Mouse (Mus musculus) embryo, embryonic 11.5 days (tissue): Measurements from ENCODE around the gene Myo9b.

ENCODE experiments used
- DNase-seq: peaks from one replicate; pipeline ENCODE4 v3.0.0-alpha.2; 2012; ENCODE audit warnings: low read depth, low spot score

Gene Myo9b

GRCm38 (mm10) chr8:71367529-71368176, 95.1 kb downstream of the Myo9b start:
- no peak for DNase-seq

GRCm38 (mm10) chr8:71368366-71368765, 95.9 kb downstream of the Myo9b start:
- no peak for DNase-seq

DNA sequence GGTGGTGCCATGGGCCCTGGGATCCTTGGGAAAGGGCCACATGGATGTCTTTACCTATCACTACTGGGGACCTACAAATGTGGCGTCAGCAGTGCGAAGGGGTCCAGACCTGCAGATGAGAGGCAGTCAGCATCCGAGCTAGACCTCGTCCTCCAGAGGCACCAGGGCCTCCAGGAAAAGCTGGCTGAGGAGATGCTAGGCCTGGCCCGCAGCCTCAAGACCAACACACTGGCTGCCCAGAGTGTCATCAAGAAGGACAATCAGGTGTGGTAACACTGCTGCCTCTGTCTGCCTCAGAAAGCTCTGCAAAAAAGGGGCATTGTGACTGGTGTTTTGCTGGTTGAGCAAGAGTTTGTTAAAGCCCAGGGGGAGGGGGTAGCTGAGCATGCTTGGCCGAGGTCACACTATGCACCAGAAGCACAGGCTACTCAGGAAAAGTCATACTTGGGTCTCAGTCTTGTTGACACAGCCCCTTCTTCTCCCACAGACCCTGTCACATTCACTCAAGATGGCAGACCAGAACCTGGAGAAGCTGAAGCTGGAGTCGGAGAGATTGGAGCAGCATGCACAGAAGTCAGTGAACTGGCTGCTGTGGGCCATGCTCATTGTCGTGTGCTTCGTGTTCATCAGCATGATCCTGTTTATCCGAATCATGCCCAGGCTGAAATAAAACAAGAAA, 96.7 kb downstream of the Myo9b start:
- DNase-seq: no peak

- DNase-seq: no peak
Measured at GRCm38 (mm10) chr8:71370711-71371235, 98.3 kb downstream of the Myo9b start.

DNA sequence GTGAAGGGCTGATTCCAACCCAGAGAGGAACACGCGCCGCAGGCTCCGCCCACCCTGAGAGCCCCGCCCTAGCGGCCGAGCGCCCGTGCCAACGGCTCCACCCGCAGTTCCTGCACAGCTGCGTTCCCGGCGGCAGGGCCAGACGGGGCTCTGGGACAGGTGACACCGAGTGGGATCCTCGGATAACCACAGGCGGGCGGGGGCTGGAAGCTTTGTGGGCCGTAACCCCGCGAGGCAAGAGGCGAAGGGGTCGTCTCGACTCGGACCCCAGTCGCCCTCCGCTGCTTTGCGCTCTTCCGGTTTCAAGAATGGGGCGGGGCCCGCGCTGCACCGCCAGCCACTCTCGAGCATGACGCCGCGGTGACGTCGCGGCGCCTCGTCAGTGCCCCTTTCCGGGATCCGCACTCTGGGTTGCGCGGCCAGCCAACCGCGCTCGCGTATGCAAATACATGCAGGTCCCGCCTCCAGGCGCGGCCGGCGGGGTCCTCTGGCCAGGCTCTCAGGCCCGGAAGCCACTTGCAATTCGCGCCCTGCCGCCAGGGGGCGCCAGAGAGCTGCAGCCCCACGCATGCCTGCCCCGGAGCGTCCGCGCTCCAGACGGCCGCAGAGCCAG, 98.8 kb downstream of the Myo9b start, which contains the start of gene Ocel1:
Gene Ocel1 (plus strand): TSS at position 63 of the 613 bp plus-strand sequence.
- DNase-seq: peak; percentile 98

DNA sequence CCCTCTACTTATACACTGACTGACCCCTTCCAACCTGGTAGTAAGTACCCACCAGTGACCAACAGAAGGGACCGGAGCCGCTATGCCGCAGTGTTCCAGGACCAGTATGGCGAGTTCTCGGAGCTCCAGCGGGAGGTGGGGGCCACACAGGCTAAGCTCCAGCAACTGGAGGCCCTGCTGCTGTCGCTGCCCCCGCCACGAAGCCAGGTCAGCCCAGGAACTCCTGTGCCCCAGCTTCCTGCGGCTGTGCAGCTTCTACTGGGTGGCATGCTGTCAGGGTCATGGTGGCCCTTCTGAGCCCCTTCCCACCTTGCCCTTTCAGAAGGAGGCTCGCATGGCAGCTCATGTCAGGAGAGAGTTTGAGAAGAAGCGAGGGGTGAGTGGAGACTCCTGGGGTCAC, 99.9 kb downstream of the Myo9b start:
- DNase-seq: no peak

- no peak for DNase-seq
Measured at GRCm38 (mm10) chr8:71373000-71373399, 100.5 kb downstream of the Myo9b start.

DNA sequence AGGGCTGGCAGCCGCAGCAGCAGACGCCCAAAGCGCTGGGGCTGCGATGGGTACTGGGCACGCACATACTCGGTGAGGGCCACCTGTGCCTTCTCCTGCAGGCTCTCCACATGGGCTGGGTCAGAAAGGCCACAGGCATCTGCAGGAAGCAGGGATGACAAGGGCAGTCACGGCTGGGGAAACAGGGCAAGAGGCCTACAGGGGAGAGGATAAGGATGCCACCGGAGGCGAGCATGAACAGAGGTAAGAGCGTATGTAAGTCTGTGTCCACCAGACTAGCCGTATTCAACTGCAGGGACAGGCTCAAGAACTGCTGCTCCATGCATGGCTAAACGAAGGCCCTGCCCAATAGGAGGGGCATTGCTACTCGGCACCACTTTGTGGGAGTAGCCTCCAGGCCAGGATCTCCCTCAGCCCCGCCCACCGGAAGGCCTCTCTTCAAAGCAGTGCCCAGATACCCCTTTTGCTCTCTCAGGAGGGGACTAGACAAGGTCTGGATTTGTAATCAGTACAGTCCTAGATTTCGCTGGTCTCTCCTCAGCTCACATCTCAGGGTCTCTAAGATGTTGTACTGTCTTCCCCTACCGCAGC, 102.2 kb downstream of the Myo9b start:
- no peak for DNase-seq

GRCm38 (mm10) chr8:71375581-71376422, 103.3 kb downstream of the Myo9b start:
- DNase-seq: peak; percentile 43

DNA sequence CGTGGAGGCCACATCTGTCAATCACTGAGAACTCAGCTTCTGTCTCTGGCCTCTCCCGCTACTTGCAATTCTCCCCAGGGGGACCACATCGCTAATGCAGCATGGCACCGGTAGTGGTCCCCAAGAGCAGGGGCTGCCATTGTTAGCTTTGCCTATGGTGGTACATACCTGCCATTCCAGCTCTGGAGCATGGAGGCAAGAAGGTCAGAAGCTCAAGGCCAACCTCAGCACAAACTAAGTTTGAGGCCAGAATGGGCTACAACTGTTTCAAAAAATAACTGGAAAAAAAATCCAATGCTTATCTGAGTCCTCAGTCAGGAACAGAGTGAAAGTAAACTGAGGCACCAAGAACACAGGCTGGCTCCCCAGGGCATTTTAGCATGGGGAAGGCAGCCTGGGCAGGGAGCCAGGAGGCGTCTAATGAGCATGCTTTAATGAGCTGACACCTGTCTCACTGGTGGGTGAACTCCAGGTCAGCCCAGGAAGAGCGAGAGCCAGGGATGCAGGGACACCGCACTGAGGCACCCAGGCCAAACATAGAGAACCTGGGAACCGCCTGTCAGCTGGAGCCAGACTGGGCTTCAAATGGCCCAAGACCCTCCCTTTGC, 104.0 kb downstream of the Myo9b start:
- no peak for DNase-seq

DNA sequence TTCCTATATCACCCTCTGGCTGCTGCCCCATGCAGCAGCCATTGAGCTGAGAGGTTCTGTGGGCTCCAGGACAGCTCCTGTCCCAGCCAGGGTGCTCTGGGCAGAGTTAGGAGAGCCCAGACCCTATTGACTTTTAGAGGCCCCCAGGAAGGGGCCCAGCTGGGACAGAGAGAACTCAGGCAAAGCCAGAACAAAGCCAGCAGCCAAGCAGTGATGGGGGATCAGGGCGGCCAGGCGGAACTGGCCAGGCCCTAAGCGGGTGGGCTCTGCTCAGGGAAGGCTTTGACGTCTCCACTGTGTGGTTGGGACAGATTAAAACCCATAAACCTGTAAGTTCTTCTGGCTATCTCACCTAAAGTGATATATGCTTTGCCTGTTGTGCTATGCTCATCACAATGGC, 106.5 kb downstream of the Myo9b start:
- DNase-seq: no peak

- no peak for DNase-seq
Measured at GRCm38 (mm10) chr8:71379512-71380075, 107.1 kb downstream of the Myo9b start.

GRCm38 (mm10) chr8:71380178-71381171, 108.0 kb downstream of the Myo9b start:
- DNase-seq: no peak

DNA sequence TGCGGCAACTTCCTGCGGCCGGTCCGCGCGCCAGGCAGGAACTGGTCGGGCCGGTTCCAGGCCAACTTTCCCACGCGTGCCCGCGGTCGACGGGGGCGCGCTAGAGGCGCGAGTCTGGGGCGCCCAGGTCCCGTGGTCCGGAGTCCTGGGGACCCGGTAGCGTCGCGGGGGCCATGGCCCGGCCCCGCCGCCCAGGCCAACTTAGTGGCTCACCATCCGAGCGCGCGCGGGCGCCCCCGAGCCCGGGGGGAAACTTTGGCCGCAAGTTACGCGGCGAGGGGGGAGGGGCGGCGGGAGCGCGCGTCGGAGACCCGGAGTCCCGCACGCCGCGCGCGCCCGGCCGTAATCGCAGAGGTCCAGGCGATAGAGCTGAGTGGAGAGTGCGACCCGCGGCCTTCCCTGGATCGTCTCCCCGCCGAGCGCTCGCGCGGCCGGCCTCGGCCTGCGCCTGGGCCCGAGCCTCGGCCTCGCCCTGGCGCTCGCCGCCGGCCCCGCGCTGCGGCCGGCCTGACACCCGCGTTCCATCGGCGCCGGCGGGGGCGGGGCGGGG, 109.0 kb downstream of the Myo9b start, which contains the start of gene Nr2f6:
Gene Nr2f6 (minus strand): TSS at position 540 of the 550 bp plus-strand sequence.
- peak; percentile 65 for DNase-seq

DNA sequence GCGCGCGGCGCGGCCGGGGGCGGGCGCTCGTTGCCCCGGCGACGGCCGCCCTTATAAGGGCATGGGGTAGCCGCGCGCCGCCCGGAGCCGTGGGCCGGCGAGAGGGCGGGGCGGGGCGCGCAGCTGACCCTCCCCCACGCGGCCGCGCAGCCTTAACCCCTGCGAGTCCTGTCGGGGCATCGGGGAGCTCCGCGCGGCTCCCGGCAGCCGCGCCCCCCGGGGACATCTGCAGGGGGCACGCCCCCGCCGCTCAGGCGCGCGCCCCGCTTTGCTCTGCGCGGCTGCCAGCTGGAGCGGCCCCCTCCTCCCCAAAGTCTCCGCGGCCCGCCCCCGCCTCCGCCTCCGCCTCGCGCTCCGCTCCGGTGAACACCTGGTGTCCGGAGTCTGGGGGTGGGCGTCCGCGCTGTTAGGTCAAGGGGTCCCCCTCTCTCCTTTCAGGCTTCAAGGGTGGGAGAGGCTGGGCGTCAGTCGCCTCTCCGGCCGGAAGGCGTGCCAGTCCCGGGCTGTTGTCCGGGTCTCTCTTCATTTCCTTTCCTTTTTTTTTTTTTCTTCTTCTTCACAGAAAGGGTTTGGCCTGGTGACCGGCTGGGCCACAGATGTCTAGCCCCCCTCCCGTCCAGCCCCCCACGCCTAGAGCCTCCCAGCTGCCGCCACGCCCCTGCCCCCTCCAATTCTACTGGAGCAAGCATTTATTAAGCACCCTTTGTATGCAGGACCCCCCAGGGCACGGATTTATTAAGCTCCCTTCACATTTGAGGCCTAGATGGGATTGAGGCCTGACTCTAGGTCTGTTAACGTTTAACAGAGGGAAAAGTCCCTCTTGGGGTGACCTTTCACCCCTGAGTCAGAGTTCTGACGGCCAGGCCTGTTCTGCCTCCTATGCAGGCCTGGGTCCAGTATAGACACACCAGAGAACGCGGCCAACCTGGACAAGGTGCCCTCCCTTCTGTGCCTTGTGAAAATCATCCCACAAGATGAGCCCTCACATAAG, 109.8 kb downstream of the Myo9b start:
- DNase-seq: peak; percentile 77

DNA sequence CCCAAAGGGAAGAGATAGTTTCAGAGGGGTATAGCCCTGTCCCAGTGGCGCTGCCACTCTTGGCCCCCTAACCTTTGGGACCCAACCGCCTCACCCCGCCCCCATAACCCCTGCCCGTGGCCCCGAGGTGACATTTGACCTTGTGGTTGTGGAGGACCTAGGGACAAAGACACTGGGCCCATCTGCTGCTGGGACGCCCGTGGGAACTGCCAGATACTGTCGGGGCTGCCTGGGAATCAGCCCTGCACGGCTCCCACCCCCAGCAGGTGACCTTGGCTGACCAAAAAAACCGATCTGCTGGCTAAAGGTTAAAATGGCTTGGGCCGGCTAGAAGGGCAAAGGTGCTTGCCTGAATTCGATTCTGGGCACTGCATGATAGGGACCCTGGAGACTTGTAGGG, 110.9 kb downstream of the Myo9b start:
- no peak for DNase-seq

- no peak for DNase-seq
Measured at GRCm38 (mm10) chr8:71383860-71384259, 111.3 kb downstream of the Myo9b start.
